Mouse (Mus musculus): ENCODE data around the gene Nt5c3b. TPM values are rescaled to one million over a fixed set of nuclear protein-coding genes. Genes with fewer than 3 reads are reported as not detected.

Nt5c3b gene
- total and polyA plus RNA-seq, 3 experiments = 54.2 to 63.5 (median 54.4) TPM

GRCm38 (mm10) chr11:100398517-100398916, 43.1 kb downstream of the Nt5c3b start:
- Histone ChIP-seq H3K4me3 (replicated peaks in 1 of 3; ENCODE audit: low read depth in 2 of 3, low read length in 2 of 3, poor library complexity in 1 of 3) (no peak overlapping the region), H3K4me1 (ENCODE audit: control insufficient read depth in 1 of 2, insufficient read depth in 2 of 2) (peaks cover 19 to 32% of the 10 kb centered on the region in 2 experiments), H3K9me3 (replicated peaks; ENCODE audit: low read length) (no peaks in the 10 kb centered on the region), H3K27me3 (replicated peaks) (peaks cover 87% of the 10 kb centered on the region), H3K36me3 (replicated peaks in 1 of 2; ENCODE audit: control insufficient read depth in 1 of 2, insufficient read depth in 1 of 2, low read length in 1 of 2) (no peaks in the 10 kb centered on the region), H3K9ac (ENCODE audit: insufficient read depth, low read depth) (no peak overlapping the region), H3K27ac (ENCODE audit: insufficient read depth, low read depth) (no peak overlapping the region), H3K79me2 (replicated peaks; ENCODE audit: control insufficient read depth, extremely low read depth, insufficient read depth, poor library complexity, severe bottlenecking) (no peaks in the 10 kb centered on the region), H3K4me2 (ENCODE audit: insufficient read depth, low read depth, poor library complexity, severe bottlenecking) (no peak overlapping the region)
- DNase-seq (ENCODE audit: extremely low read depth) = no peak
- dilution Hi-C loops (cut with MboI; ENCODE audit: extremely low pct_ligation_motif_present, extremely low pct_unique_long_range_greater_than_20kb, low sequenced_read_pairs) (no loop called here), in situ Hi-C loops (cut with MboI; ENCODE audit: low pct_ligation_motif_present, low pct_unique_long_range_greater_than_20kb, low sequenced_read_pairs) (no loop called here)
- TF ChIP-seq MYC (IDR thresholded peaks at IDR 0.05; ENCODE audit: low read depth, low read length) (no peak), ZMIZ1 (IDR thresholded peaks at IDR 0.05; ENCODE audit: low read depth, low read length) (no peak), POLR2A (IDR thresholded peaks at IDR 0.05; ENCODE audit: low read depth, low read length) (no peak), IRF4 (IDR thresholded peaks at IDR 0.05; ENCODE audit: low read depth, low read length) (no peak), MAX (IDR thresholded peaks at IDR 0.05; ENCODE audit: low read length) (no peak), KAT2A (IDR thresholded peaks at IDR 0.05; ENCODE audit: insufficient replicate concordance, low read length) (no peak), HCFC1 (IDR thresholded peaks at IDR 0.05; ENCODE audit: low read depth, low read length) (no peak)

- peak; percentile 97 for DNase-seq (ENCODE audit: extremely low read depth)
- H3K27ac ChIP-seq (ENCODE audit: insufficient read depth, low read depth) = no peak within 1 kb of the TSS
- peak within 1 kb of the TSS; percentile 69 for H3K4me2 ChIP-seq (ENCODE audit: insufficient read depth, low read depth, poor library complexity, severe bottlenecking)
- no peaks in the 10 kb centered on the region for H3K79me2 ChIP-seq (replicated peaks; ENCODE audit: control insufficient read depth, extremely low read depth, insufficient read depth, poor library complexity, severe bottlenecking)
- dilution Hi-C loops (cut with MboI; ENCODE audit: extremely low pct_ligation_motif_present, extremely low pct_unique_long_range_greater_than_20kb, low sequenced_read_pairs) = no loop called here
- H3K9ac ChIP-seq (ENCODE audit: insufficient read depth, low read depth) = no peak within 1 kb of the TSS
- in situ Hi-C loops (cut with MboI; ENCODE audit: low pct_ligation_motif_present, low pct_unique_long_range_greater_than_20kb, low sequenced_read_pairs) = no loop called here
- peaks cover 90% of the 10 kb centered on the region for H3K27me3 ChIP-seq (replicated peaks)
- H3K9me3 ChIP-seq (replicated peaks; ENCODE audit: low read length) = no peaks in the 10 kb centered on the region
- H3K4me3 ChIP-seq (replicated peaks in 1 of 3; ENCODE audit: low read depth in 2 of 3, low read length in 2 of 3, poor library complexity in 1 of 3) = peak within 1 kb of the TSS; percentile 1 to 60 (median 26)
- H3K36me3 ChIP-seq (replicated peaks in 1 of 2; ENCODE audit: control insufficient read depth in 1 of 2, insufficient read depth in 1 of 2, low read length in 1 of 2) = no peaks in the 10 kb centered on the region
- H3K4me1 ChIP-seq (ENCODE audit: control insufficient read depth in 1 of 2, insufficient read depth in 2 of 2) = peaks cover 22 to 39% of the 10 kb centered on the region in 2 experiments
- peak; percentile 77 for TF ChIP-seq POLR2A (IDR thresholded peaks at IDR 0.05; ENCODE audit: low read depth, low read length)
- TF ChIP-seq MAX (IDR thresholded peaks at IDR 0.05; ENCODE audit: low read length) = no peak
- TF ChIP-seq KAT2A (IDR thresholded peaks at IDR 0.05; ENCODE audit: insufficient replicate concordance, low read length) = no peak
- peak; percentile 50; the same call in 1 of the 2 replicates for TF ChIP-seq IRF4 (IDR thresholded peaks at IDR 0.05; ENCODE audit: low read depth, low read length)
- TF ChIP-seq JUN (IDR thresholded peaks at IDR 0.05; ENCODE audit: insufficient read depth, low read depth, low read length) = no peak
- no peak for TF ChIP-seq USF2 (conservative IDR thresholded peaks at IDR 0.05; ENCODE audit: low read depth, low read length)
- peak; percentile 67; the same call in 1 of the 2 replicates for TF ChIP-seq TCF12 (IDR thresholded peaks at IDR 0.05; ENCODE audit: low read depth, low read length)
- TF ChIP-seq ELF1 (IDR thresholded peaks at IDR 0.05; ENCODE audit: low read depth, low read length) = peak; percentile 43; the same call in 1 of the 2 replicates
- no peak for TF ChIP-seq SIN3A (IDR thresholded peaks at IDR 0.05; ENCODE audit: low read length)
- no peak for TF ChIP-seq MYC (IDR thresholded peaks at IDR 0.05; ENCODE audit: low read depth, low read length)
- no peak for TF ChIP-seq MAFK (IDR thresholded peaks at IDR 0.05; ENCODE audit: insufficient replicate concordance, low read length)
- no peak for TF ChIP-seq MXI1 (IDR thresholded peaks at IDR 0.05; ENCODE audit: low read depth, low read length)
- TF ChIP-seq ZC3H11A (IDR thresholded peaks at IDR 0.05; ENCODE audit: low read depth, low read length) = no peak
- peak; percentile 29; the same call in 1 of the 2 replicates for TF ChIP-seq NELFE (IDR thresholded peaks at IDR 0.05; ENCODE audit: low read depth, low read length)
- TF ChIP-seq MEF2A (IDR thresholded peaks at IDR 0.05; ENCODE audit: borderline replicate concordance, low read depth, low read length) = 0 out of 2 replicates have a peak, but pooled peaks have one; percentile 32
- TF ChIP-seq ZKSCAN1 (IDR thresholded peaks at IDR 0.05; ENCODE audit: borderline replicate concordance, low read depth, low read length) = no peak
- peak; percentile 43; the same call in 1 of the 2 replicates for TF ChIP-seq HCFC1 (IDR thresholded peaks at IDR 0.05; ENCODE audit: low read depth, low read length)
- no peak for TF ChIP-seq POLR2AphosphoS2 (IDR thresholded peaks at IDR 0.05; ENCODE audit: low read depth, low read length)
- no peak for TF ChIP-seq E2F4 (IDR thresholded peaks at IDR 0.05; ENCODE audit: insufficient replicate concordance, low read depth, low read length)
- peak; percentile 59; the same call in 1 of the 2 replicates for TF ChIP-seq NRF1 (IDR thresholded peaks at IDR 0.05; ENCODE audit: low read depth, low read length)
- TF ChIP-seq JUND (conservative IDR thresholded peaks at IDR 0.05; ENCODE audit: low read depth, low read length) = no peak
- TF ChIP-seq RAD21 (IDR thresholded peaks at IDR 0.05; ENCODE audit: low read depth, low read length) = no peak
- no peak for TF ChIP-seq GABPA (IDR thresholded peaks at IDR 0.05; ENCODE audit: insufficient replicate concordance, low read depth, low read length)
- TF ChIP-seq EP300 (IDR thresholded peaks at IDR 0.05; ENCODE audit: low read length) = no peak
- TF ChIP-seq UBTF (IDR thresholded peaks at IDR 0.05; ENCODE audit: low read depth, low read length) = peak; percentile 82
- TF ChIP-seq ZMIZ1 (IDR thresholded peaks at IDR 0.05; ENCODE audit: low read depth, low read length) = no peak
- TF ChIP-seq RCOR1 (conservative IDR thresholded peaks at IDR 0.05; ENCODE audit: low read depth, low read length) = no peak
- 0 out of 2 replicates have a peak, but pooled peaks have one; percentile 11 for TF ChIP-seq BHLHE40 (IDR thresholded peaks at IDR 0.05; ENCODE audit: low read depth, low read length)
- TF ChIP-seq USF1 (IDR thresholded peaks at IDR 0.05; ENCODE audit: low read depth, low read length) = no peak
These were observed 43.8 kb downstream of the Nt5c3b start, which contains the start of gene Jup for GRCm38 (mm10) chr11:100397600-100398389. Jup (minus strand) TSS chr11:100397763.
